Mouse (Mus musculus) cortical plate, adult 2 months (tissue): ENCODE data around the gene Misp. TPM values are rescaled to one million over a fixed set of nuclear protein-coding genes. Genes with fewer than 3 reads are reported as not detected.

Source experiments
- H3K27ac ChIP-seq: fragments of 200-500 bp; 2 replicates; pipeline ENCODE4 v1.5.1; 2012; ENCODE audit warnings: low read length, control low read depth, inconsistent platforms; ENCODE audit not compliant: insufficient read depth
- H3K4me1 ChIP-seq: fragments of 200-500 bp; 2 replicates; pipeline ENCODE4 v1.6.1; 2011; ENCODE audit warnings: low read length; ENCODE audit not compliant: control insufficient read depth, insufficient read depth
- H3K4me3 ChIP-seq: fragments of 200-500 bp; 2 replicates; pipeline ENCODE4 v1.5.1; 2011; ENCODE audit warnings: mild to moderate bottlenecking, low read length, control low read depth; ENCODE audit not compliant: insufficient read depth
- CTCF ChIP-seq: fragments of 200-500 bp; IDR thresholded peaks from 2 replicates; pipeline ENCODE4 v1.5.1; 2011; ENCODE audit warnings: mild to moderate bottlenecking, control low read depth, low read length; ENCODE audit not compliant: insufficient read depth; ENCODE audit errors: extremely low read depth
- POLR2A ChIP-seq: fragments of 200-500 bp; IDR thresholded peaks from 2 replicates; pipeline ENCODE4 v1.6.1; 2011; ENCODE audit warnings: mild to moderate bottlenecking, low read length, control low read depth; ENCODE audit not compliant: insufficient read depth; ENCODE audit errors: extremely low read depth
- polyA plus RNA-seq: library from polyadenylated mRNA; depleted of rRNA; stranded (reverse); fragments of >200 nt; gene quantifications from 2 replicates; pipeline ENCODE4 v1.2.3, GENCODE M21; 2012

Gene Misp
- polyA plus RNA-seq, 1 experiment, result 0.21 TPM

DNA sequence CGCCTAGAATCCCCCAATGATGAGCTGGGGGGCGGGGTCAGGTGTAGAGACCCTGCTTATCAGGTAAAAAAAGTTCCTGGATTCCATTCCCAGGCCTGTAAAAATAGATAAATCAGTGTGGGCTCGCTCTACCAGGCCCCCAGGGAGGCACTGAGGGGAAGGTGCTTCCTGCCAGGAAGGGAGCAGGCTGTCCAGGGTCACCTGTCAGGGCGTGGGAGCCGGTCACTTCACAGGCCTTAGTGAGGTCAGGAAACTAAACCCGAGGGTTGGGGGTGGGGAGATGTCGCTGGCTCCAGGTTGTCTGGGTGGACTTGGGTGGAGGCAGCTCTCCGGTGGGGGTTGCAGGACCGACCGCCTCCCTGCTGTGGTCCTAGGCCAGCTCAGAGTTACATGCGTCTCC lies 15.2 kb upstream of the Misp start:
- H3K4me1 ChIP-seq, result peaks cover 20% of the 10 kb centered on the region
- H3K4me3 ChIP-seq, result no peak overlapping the region
- H3K27ac ChIP-seq, result peak overlapping the region; percentile 20
- no peak for TF ChIP-seq CTCF
- TF ChIP-seq POLR2A, result no peak

DNA sequence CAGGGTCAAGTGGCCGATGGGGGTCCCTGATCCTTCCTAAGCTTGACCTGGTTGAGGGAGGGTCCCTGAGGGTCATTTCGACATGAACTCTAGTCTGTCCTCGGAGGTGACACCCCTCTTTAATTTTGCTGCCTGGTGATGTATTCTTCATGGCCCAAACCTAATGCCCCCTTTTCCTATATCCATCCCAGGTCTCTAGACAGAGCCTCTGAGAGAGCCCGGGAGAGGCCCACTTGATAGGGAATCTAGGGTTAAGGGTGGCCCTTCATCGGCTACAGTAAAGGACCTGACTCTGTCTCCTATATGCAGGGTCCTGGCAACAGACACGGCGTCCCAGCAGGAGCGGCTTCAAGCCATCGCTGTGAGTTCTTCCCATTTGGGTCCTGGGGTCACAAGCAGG lies 14.5 kb upstream of the Misp start:
- peaks cover 20% of the 10 kb centered on the region for H3K4me1 ChIP-seq
- H3K27ac ChIP-seq, result peak overlapping the region; percentile 20
- 0 out of 2 replicates have a peak overlapping the region, but pooled peaks have one; percentile 3 for H3K4me3 ChIP-seq
- no peak for TF ChIP-seq POLR2A
- TF ChIP-seq CTCF, result no peak

DNA sequence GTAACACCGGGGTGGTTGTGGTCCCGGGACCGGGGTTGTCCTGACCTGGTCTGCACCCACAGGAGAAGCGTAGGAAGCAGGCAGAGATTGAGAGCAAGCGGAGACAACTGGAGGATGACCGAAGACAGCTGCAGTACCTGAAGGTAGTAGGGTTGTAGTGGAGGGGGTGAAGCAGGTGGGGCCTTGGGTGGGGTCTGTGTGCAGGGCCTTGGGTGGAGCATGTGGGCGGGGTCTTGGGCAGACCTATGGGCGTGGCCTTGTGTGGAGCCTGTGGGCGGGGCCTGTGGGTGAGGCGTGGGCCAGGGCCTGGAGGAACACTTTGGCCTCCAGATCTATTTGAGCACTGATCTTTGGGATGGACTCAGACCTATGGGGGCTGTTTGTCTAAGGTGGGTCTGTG lies 13.8 kb upstream of the Misp start:
- 0 out of 2 replicates have a peak overlapping the region, but pooled peaks have one; percentile 3 for H3K4me3 ChIP-seq
- peaks cover 18% of the 10 kb centered on the region for H3K4me1 ChIP-seq
- peak overlapping the region; percentile 20; the same call in 1 of the 2 replicates for H3K27ac ChIP-seq
- no peak for TF ChIP-seq POLR2A
- no peak for TF ChIP-seq CTCF

DNA sequence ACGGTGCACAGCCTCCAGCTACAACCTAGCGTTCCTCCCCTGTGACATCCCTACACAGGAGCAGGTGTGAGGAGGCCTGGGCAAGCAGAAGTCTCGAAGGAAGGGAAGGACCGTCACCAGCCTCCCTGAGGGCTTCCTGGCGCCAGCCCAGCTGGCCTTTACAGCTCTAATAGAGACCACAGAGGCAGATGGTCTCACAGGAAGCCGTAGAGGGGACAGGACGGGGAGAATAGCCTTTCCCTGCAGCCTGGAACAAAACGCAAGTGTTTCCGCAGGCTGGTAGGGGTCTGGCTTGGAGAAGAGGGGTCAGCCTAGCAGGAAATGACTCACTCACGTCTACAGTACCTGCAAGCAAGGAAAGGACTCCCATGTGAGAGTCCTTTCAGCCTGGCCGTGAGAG lies 13.0 kb upstream of the Misp start:
- Histone ChIP-seq H3K4me3 (no peak overlapping the region), H3K4me1 (peaks cover 11% of the 10 kb centered on the region), H3K27ac (0 out of 2 replicates have a peak overlapping the region, but pooled peaks have one; percentile 3)
- TF ChIP-seq CTCF (no peak), POLR2A (no peak)

DNA sequence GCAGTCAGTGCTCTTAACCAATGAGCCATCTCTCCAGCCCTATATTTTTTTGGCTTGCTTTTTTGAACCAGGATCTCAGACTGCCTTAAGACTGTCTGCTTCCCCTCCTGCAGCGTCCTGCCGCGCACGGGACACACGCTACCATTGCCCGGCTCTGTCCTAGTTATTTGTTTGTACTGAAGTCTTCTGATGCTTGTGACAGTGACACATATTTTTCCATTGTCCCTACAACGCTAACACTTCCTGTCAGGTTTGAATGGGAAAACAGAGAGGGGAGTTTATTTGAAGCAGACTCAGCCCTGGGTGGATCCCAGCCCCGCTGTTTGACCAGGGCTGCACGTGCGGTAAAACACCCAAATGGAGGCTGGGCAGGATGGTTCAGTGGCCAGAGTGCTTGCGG lies 12.1 kb upstream of the Misp start:
- Histone ChIP-seq H3K27ac (no peak overlapping the region), H3K4me1 (peaks cover 6% of the 10 kb centered on the region), H3K4me3 (no peak overlapping the region)
- TF ChIP-seq POLR2A (no peak), CTCF (no peak)

DNA sequence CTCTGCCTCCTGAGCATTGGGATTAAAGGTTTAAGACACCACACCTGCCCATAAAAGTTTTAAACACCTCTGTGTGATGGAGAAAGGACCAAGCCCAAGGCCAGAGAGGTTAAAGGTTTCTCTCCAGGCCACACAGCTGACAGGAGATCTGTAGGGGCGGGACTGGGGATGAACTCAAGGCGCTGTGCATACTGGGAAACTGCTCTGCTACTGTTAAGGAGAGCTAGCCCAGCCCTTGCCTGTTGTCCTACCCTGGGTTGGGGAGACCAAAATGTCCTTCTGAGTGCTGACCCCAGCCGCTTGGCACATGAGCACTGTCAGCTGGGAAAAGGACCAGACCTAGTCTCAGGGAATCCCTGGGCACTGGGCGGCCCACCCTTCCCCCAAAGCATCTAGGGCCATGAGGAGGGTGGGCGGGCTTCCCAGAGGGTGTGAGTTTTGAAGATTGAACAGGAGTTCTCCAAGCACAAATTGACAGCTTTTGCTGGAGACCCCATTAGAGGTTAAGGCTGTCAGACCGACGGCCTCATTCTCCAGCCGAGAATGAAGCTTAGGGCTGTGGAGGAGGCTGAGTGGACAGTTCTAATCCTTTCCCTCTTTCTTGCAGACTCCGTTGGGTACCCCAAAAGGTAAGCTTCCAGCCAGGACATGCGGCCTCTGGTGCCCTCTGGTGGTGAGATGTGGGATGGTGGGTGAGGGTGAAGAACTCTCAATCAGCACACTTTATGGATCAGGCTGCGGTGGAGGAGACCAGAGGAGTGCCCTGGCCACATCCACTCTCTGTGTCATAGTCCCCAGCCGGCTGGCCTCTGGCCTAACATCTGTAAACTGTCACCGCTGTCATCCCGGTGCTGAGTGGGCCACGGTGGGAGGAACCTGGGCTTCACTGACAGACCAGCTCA lies 8.8 kb upstream of the Misp start:
- peak; percentile 95 for TF ChIP-seq CTCF
- no peak for TF ChIP-seq POLR2A
- Histone ChIP-seq H3K4me3 (no peak overlapping the region), H3K4me1 (no peaks in the 10 kb centered on the region), H3K27ac (no peak overlapping the region)

DNA sequence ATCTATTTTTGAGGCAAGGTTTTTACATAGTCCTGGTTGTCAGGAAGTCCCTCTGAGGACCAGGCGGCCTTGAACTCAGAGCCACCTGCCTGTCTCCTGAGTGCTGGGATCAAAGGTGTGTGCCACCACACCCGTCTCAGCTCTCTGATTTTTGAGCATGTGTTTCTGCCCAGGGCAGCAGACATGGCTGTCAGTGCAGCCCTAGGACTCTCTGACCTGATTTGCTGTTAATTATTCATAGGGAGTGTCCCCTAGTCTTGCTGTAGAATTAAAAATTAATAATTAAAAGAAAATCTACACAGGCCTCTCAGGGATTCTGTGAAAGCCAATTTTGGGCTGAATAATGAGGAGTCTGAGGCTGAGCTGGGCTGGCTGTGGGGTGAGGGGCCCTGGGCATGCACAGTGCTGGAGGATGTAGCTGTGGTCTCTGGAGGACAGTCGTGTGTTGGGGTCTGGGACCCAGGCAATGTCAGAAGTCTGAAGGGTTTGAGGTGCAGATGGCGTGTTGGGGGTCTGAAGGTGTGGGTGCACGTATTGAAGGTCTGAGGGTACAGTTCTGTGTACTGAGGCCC lies 6.4 kb upstream of the Misp start:
- Histone ChIP-seq H3K4me1 (no peaks in the 10 kb centered on the region), H3K27ac (no peak overlapping the region), H3K4me3 (no peak overlapping the region)
- no peak for TF ChIP-seq POLR2A
- no peak for TF ChIP-seq CTCF

DNA sequence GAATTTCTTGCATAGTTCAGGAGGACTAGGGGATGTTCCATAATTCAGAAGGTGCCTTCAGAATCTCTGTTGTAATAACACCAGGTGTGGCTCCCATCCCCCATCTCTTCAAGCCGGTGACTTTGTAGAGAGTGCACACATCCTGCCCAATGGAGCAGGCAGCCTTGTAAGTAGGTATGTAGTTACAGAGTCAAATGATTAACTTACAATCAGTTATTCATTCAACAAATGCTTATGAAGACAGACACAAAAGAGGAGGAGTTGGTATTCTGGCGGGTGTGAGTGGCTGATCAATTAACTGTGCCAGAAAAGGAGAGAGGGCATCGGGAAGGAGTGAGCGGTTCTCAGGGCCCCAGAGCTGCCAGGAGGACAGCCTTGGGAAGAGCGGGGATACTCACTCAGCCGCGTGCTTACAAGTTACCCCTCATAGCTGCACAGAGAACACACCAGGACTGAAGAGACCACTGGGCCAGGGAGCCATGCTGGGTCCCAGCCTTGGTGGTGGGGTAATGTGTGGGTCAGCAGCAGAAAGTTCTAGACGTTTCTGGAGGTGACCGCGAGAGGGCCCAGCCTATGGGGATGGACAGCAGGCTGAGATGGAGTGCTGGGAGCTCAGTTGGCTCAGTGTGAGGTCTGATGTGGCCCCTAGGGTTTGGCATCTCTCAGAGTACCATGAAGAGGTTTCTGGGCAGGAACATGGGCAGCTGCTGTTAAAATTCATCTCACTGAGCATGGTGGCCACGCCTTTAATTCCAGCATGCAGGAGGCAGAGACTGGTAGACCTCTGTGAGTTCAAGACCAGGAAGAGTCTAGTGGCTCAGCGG lies 4.9 kb upstream of the Misp start:
- H3K4me3 ChIP-seq, result no peak overlapping the region
- TF ChIP-seq CTCF (no peak), POLR2A (no peak)
- H3K27ac ChIP-seq, result no peak overlapping the region
- H3K4me1 ChIP-seq, result no peaks in the 10 kb centered on the region

DNA sequence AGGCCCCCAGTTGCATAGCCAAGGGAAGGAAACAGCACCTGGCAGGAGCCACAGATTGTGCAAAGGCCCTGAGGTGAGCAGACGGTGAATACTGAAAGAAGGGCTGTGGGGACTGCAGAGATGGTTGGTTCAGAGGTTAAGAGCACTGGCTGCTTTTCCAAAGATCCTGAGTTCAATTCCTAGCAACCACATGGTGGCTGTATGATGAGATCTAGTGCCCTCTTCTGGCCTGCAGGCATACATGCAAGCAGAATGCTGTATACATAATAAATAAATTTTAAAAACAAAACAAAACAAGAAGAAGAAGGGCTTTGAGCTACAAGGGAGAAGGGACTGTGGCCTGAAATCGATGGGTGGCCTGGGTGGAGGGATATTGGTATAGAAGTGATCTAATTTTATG lies 3.7 kb upstream of the Misp start:
- no peaks in the 10 kb centered on the region for H3K4me1 ChIP-seq
- no peak overlapping the region for H3K4me3 ChIP-seq
- TF ChIP-seq POLR2A, result no peak
- peak; percentile 36; the same call in 1 of the 2 replicates for TF ChIP-seq CTCF
- H3K27ac ChIP-seq, result no peak overlapping the region
